Mouse (Mus musculus): ENCODE measurements around the gene Tnp2.

GRCm38 (mm10) chr16:10790702-10791101 lies 2.2 kb upstream of the Tnp2 start, which contains the start of gene Prm3:
- TF ChIP-seq GATA1 (IDR thresholded peaks at IDR 0.05; ENCODE audit: borderline replicate concordance, low read length) (no peak), FLI1 (IDR thresholded peaks at IDR 0.05; ENCODE audit: low read length) (no peak)
